Mouse (Mus musculus) bone marrow, adult 2 months (tissue): Measurements from ENCODE around the gene Adarb1.

Source experiments
- CTCF ChIP-seq: fragments of 200-500 bp; IDR thresholded peaks from 2 replicates; pipeline ENCODE4 v1.5.1; 2011; ENCODE audit warnings: low read length, control low read depth; ENCODE audit not compliant: control insufficient read depth, insufficient read depth
- POLR2A ChIP-seq: fragments of 200-500 bp; IDR thresholded peaks from 2 replicates; pipeline ENCODE4 v1.6.1; 2011; ENCODE audit warnings: low read depth, mild to moderate bottlenecking, control low read depth, low read length, borderline replicate concordance; ENCODE audit not compliant: control insufficient read depth

- no peak for TF ChIP-seq CTCF
- TF ChIP-seq POLR2A, result no peak
These were observed 96.5 kb downstream of the Adarb1 start for GRCm38 (mm10) chr10:77321611-77322010.
